Mouse (Mus musculus): ENCODE data around the gene Mcrip2. TPM values are rescaled to one million over a fixed set of nuclear protein-coding genes. Genes with fewer than 3 reads are reported as not detected.

Gene Mcrip2
- polyA plus RNA-seq, 1 experiment = 10.3 TPM

DNA sequence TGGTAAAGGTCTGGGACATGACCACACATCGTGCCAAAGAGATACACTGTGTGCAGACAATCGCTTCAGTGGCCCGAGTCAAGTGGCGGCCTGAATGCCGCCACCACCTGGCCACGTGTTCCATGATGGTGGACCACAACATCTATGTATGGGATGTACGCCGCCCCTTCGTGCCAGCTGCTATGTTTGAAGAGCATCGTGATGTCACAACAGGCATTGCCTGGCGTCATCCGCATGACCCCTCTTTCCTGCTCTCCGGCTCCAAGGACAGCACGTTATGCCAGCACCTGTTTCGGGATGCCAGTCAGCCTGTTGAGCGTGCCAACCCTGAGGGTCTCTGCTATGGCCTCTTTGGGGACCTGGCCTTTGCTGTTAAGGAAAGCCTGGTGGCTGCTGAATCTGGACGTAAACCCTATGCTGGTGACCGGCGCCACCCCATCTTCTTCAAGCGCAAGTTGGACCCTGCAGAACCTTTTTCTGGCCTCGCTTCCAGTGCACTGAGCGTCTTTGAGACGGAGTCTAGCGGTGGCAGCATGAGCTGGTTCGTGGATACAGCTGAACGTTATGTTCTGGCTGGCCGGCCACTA, 42.5 kb downstream of the Mcrip2 start:
- Histone ChIP-seq H3K27ac (ENCODE audit: insufficient read depth, low read depth, low read length) (no peak overlapping the region), H3K4me3 (ENCODE audit: insufficient read depth, low read length) (no peak overlapping the region), H3K4me1 (ENCODE audit: control insufficient read depth, insufficient read depth, low read length) (peaks cover 17% of the 10 kb centered on the region)
- TF ChIP-seq CTCF (IDR thresholded peaks at IDR 0.05; ENCODE audit: low read depth, low read length) = no peak
- TF ChIP-seq POLR2A (IDR thresholded peaks at IDR 0.05; ENCODE audit: borderline replicate concordance, low read depth, low read length) = no peak

DNA sequence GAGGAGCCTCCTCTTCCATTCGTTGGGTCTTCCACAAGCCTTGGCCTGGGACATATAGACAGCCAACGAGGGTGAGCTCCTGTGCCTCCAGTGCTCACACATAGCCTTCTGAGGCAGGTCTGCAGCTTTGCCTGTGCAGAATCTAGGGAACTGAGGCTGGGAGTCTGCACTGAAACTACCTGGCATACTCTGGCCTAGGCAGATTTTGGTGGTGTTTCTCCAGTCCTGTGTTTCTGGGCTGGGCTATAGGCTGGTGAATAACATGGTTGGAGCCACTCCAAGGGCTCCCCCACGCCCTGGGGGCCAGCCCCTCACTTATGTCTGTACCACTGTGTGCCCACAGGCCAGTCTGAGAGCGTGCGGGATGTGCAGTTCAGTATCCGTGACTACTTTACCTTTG, 43.3 kb downstream of the Mcrip2 start:
- no peak overlapping the region for H3K4me3 ChIP-seq (ENCODE audit: insufficient read depth, low read length)
- peaks cover 17% of the 10 kb centered on the region for H3K4me1 ChIP-seq (ENCODE audit: control insufficient read depth, insufficient read depth, low read length)
- TF ChIP-seq POLR2A (IDR thresholded peaks at IDR 0.05; ENCODE audit: borderline replicate concordance, low read depth, low read length) (no peak), CTCF (IDR thresholded peaks at IDR 0.05; ENCODE audit: low read depth, low read length) (no peak)
- H3K27ac ChIP-seq (ENCODE audit: insufficient read depth, low read depth, low read length) = no peak overlapping the region

GRCm38 (mm10) chr17:25824362-25825142, 44.0 kb downstream of the Mcrip2 start:
- Histone ChIP-seq H3K4me3 (ENCODE audit: insufficient read depth, low read length) (peak overlapping the region; percentile 89), H3K4me1 (ENCODE audit: control insufficient read depth, insufficient read depth, low read length) (peaks cover 15% of the 10 kb centered on the region), H3K27ac (ENCODE audit: insufficient read depth, low read depth, low read length) (no peak overlapping the region)
- no peak for TF ChIP-seq POLR2A (IDR thresholded peaks at IDR 0.05; ENCODE audit: borderline replicate concordance, low read depth, low read length)
- TF ChIP-seq CTCF (IDR thresholded peaks at IDR 0.05; ENCODE audit: low read depth, low read length) = no peak

DNA sequence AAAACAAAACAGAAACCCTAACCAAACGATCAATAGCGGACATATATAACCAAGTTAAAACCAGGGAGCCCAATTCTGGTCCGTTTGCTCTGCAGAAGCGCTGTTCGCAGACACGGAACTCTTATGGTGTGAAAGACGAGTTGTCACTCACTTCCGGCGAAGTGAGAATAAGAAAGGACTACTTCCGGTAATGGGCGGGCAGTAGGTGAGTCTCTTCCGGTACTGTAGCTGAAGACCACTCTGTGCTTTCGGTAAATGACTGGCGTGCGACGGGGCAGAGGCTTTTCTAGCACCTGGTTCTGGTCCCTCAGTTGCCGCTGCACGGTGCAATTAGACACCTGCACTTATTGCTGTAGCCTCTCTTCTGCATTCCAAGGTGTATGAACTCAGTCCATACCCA, 45.1 kb downstream of the Mcrip2 start, which contains the start of gene Wdr24:
Gene Wdr24 (plus strand): TSS at position 176 of the 400 bp plus-strand sequence.
- peak within 1 kb of the TSS; percentile 89 for H3K4me3 ChIP-seq (ENCODE audit: insufficient read depth, low read length)
- no peak within 1 kb of the TSS for H3K27ac ChIP-seq (ENCODE audit: insufficient read depth, low read depth, low read length)
- peaks cover 14% of the 10 kb centered on the region for H3K4me1 ChIP-seq (ENCODE audit: control insufficient read depth, insufficient read depth, low read length)
- TF ChIP-seq CTCF (IDR thresholded peaks at IDR 0.05; ENCODE audit: low read depth, low read length) = no peak
- no peak for TF ChIP-seq POLR2A (IDR thresholded peaks at IDR 0.05; ENCODE audit: borderline replicate concordance, low read depth, low read length)

DNA sequence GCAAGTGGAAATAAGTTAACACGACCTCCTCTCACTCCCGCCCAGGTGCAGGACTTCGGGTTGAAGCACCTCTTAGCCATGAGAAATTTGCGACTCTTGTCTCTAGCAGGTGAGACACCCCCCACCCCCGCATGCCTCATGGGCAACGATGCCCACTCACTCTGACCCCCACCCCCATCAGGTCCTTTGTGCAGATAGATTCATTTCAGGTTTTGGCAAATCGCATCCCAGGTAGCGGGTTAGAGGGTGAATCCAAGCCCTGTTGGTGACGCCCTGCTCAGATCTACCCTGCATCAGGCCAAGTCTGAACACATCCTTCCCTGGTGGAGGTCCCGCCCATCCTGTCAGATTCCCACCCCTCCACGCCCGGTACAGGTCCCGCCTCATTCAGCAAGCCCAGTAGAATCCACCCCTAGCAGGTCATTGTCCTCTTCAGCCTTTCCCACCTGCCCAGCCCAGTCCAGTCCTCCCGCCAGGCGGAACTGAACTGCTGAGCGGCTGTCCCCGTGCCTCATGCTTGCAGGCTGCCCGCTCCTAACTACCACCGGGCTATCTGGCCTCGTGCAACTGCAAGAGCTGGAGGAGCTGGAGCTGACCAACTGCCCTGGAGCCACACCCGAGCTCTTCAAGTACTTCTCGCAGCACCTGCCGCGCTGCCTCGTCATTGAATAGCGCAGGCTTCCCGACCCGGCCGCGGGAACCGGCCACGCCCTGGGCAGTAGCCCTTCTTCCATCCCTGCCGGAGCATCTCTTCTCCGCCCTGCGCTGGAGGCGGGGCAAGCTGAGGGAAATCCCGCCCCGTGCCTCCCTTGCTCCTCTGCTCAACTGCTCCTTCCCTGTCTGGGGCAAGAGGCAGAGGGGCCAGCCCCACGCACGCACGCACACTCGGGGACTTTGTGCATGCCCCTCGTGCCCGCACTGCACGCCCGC, 49.4 kb downstream of the Mcrip2 start:
- Histone ChIP-seq H3K27ac (ENCODE audit: insufficient read depth, low read depth, low read length) (no peak overlapping the region), H3K4me1 (ENCODE audit: control insufficient read depth, insufficient read depth, low read length) (peaks cover 6% of the 10 kb centered on the region), H3K4me3 (ENCODE audit: insufficient read depth, low read length) (peak overlapping the region; percentile 12)
- TF ChIP-seq POLR2A (IDR thresholded peaks at IDR 0.05; ENCODE audit: borderline replicate concordance, low read depth, low read length) (no peak), CTCF (IDR thresholded peaks at IDR 0.05; ENCODE audit: low read depth, low read length) (no peak)

- Histone ChIP-seq H3K4me1 (ENCODE audit: control insufficient read depth, insufficient read depth, low read length) (0 out of 2 replicates have a peak, but pooled peaks cover 2% of the 10 kb centered on the region), H3K27ac (ENCODE audit: insufficient read depth, low read depth, low read length) (no peak overlapping the region)
These were observed 50.9 kb downstream of the Mcrip2 start for GRCm38 (mm10) chr17:25817662-25818061.

More at GRCm38 (mm10) chr17:25817662-25818061, 50.9 kb downstream of the Mcrip2 start:
- TF ChIP-seq CTCF (IDR thresholded peaks at IDR 0.05; ENCODE audit: low read depth, low read length) (no peak), POLR2A (IDR thresholded peaks at IDR 0.05; ENCODE audit: borderline replicate concordance, low read depth, low read length) (no peak)
- no peak overlapping the region for H3K4me3 ChIP-seq (ENCODE audit: insufficient read depth, low read length)

Other genes with a start within 250 kb of the Mcrip2 start
- gene Gng13, start 151.6 kb downstream of the Mcrip2 start, polyA plus RNA-seq (2012; ENCODE audit: insufficient read depth, insufficient read length, missing spikeins) = not detected in 2 replicates
- 7.4 and 14.1 TPM in 2 replicates for gene Chtf18, start 141.3 kb downstream of the Mcrip2 start, polyA plus RNA-seq (2012; ENCODE audit: insufficient read depth, insufficient read length, missing spikeins)
- 10.1 and 10.2 TPM in 2 replicates for gene Rpusd1, start 141.1 kb downstream of the Mcrip2 start, polyA plus RNA-seq (2012; ENCODE audit: insufficient read depth, insufficient read length, missing spikeins)
- gene Mslnl, start 132.7 kb downstream of the Mcrip2 start, polyA plus RNA-seq (2012; ENCODE audit: insufficient read depth, insufficient read length, missing spikeins) = not detected in 2 replicates
- gene Msln, start 114.4 kb downstream of the Mcrip2 start, polyA plus RNA-seq (2012; ENCODE audit: insufficient read depth, insufficient read length, missing spikeins) = not detected in 2 replicates
- gene Narfl, start 95.0 kb downstream of the Mcrip2 start, polyA plus RNA-seq (2012; ENCODE audit: insufficient read depth, insufficient read length, missing spikeins) = 36.9 and 40.9 TPM in 2 replicates
- 30.4 and 31.0 TPM in 2 replicates for gene Haghl, start 83.1 kb downstream of the Mcrip2 start, polyA plus RNA-seq (2012; ENCODE audit: insufficient read depth, insufficient read length, missing spikeins)
- gene Ccdc78, start 82.2 kb downstream of the Mcrip2 start, polyA plus RNA-seq (2012; ENCODE audit: insufficient read depth, insufficient read length, missing spikeins) = not detected in 2 replicates
- 64.5 and 70.6 TPM in 2 replicates for gene Fam173a, start 75.9 kb downstream of the Mcrip2 start, polyA plus RNA-seq (2012; ENCODE audit: insufficient read depth, insufficient read length, missing spikeins)
- gene AC134908.4, start 73.1 kb downstream of the Mcrip2 start, polyA plus RNA-seq (2012; ENCODE audit: insufficient read depth, insufficient read length, missing spikeins) = not detected in 2 replicates
- 13.1 and 14.6 TPM in 2 replicates for gene Metrn, start 71.6 kb downstream of the Mcrip2 start, polyA plus RNA-seq (2012; ENCODE audit: insufficient read depth, insufficient read length, missing spikeins)
- not detected in 2 replicates for gene Fbxl16, start 59.7 kb downstream of the Mcrip2 start, polyA plus RNA-seq (2012; ENCODE audit: insufficient read depth, insufficient read length, missing spikeins)
- gene Wdr24, start 45.1 kb downstream of the Mcrip2 start, polyA plus RNA-seq (2012; ENCODE audit: insufficient read depth, insufficient read length, missing spikeins) = 11.9 and 14.0 TPM in 2 replicates
- gene Jmjd8, start 39.9 kb downstream of the Mcrip2 start, polyA plus RNA-seq (2012; ENCODE audit: insufficient read depth, insufficient read length, missing spikeins) = 16.3 and 18.0 TPM in 2 replicates
- gene Stub1, start 35.4 kb downstream of the Mcrip2 start, polyA plus RNA-seq (2012; ENCODE audit: insufficient read depth, insufficient read length, missing spikeins) = 84.9 and 89.7 TPM in 2 replicates
- 1.6 and 3.7 TPM in 2 replicates for gene Rhbdl1, start 31.5 kb downstream of the Mcrip2 start, polyA plus RNA-seq (2012; ENCODE audit: insufficient read depth, insufficient read length, missing spikeins)
- 1.5 TPM in 1 of 2 replicates, not detected in the other for gene Gm20683, start 27.0 kb downstream of the Mcrip2 start, polyA plus RNA-seq (2012; ENCODE audit: insufficient read depth, insufficient read length, missing spikeins)
- gene Rhot2, start 23.9 kb downstream of the Mcrip2 start, polyA plus RNA-seq (2012; ENCODE audit: insufficient read depth, insufficient read length, missing spikeins) = 30.8 and 35.1 TPM in 2 replicates
- 11.7 and 13.1 TPM in 2 replicates for gene Wdr90, start 7.3 kb downstream of the Mcrip2 start, polyA plus RNA-seq (2012; ENCODE audit: insufficient read depth, insufficient read length, missing spikeins)
- 16.1 and 17.0 TPM in 2 replicates for gene Mettl26, start 6.3 kb upstream of the Mcrip2 start, polyA plus RNA-seq (2012; ENCODE audit: insufficient read depth, insufficient read length, missing spikeins)
- gene Wfikkn1, start 12.1 kb upstream of the Mcrip2 start, polyA plus RNA-seq (2012; ENCODE audit: insufficient read depth, insufficient read length, missing spikeins) = 0.84 and 1.4 TPM in 2 replicates
- gene Rab40c, start 51.0 kb upstream of the Mcrip2 start, polyA plus RNA-seq (2012; ENCODE audit: insufficient read depth, insufficient read length, missing spikeins) = 30.0 and 32.8 TPM in 2 replicates
- 51.1 and 53.4 TPM in 2 replicates for gene Pigq, start 76.2 kb upstream of the Mcrip2 start, polyA plus RNA-seq (2012; ENCODE audit: insufficient read depth, insufficient read length, missing spikeins)
- gene Nhlrc4, start 76.2 kb upstream of the Mcrip2 start, polyA plus RNA-seq (2012; ENCODE audit: insufficient read depth, insufficient read length, missing spikeins) = not detected in 2 replicates
- not detected in 2 replicates for gene A930017K11Rik, start 83.8 kb upstream of the Mcrip2 start, polyA plus RNA-seq (2012; ENCODE audit: insufficient read depth, insufficient read length, missing spikeins)
- gene Capn15, start 117.0 kb upstream of the Mcrip2 start, polyA plus RNA-seq (2012; ENCODE audit: insufficient read depth, insufficient read length, missing spikeins) = 12.1 and 12.7 TPM in 2 replicates
- gene Rab11fip3, start 200.8 kb upstream of the Mcrip2 start, polyA plus RNA-seq (2012; ENCODE audit: insufficient read depth, insufficient read length, missing spikeins) = 7.9 and 8.3 TPM in 2 replicates
- 29.0 and 30.7 TPM in 2 replicates for gene Decr2, start 221.6 kb upstream of the Mcrip2 start, polyA plus RNA-seq (2012; ENCODE audit: insufficient read depth, insufficient read length, missing spikeins)
- 25.6 and 28.4 TPM in 2 replicates for gene Nme4, start 226.8 kb upstream of the Mcrip2 start, polyA plus RNA-seq (2012; ENCODE audit: insufficient read depth, insufficient read length, missing spikeins)
- 58.4 and 67.5 TPM in 2 replicates for gene Tmem8, start 244.5 kb upstream of the Mcrip2 start, polyA plus RNA-seq (2012; ENCODE audit: insufficient read depth, insufficient read length, missing spikeins)